Mouse (Mus musculus) cerebellum, adult 18-20 months (tissue): ENCODE data around the gene Tfdp2.
"Not testable (repeated sequence)": the region's sequence is repeated elsewhere in the genome, so short reads cannot be mapped to it uniquely, and the experiment has no call there.

Experiments used
- DNase-seq, 2 experiments: peaks; one replicate each; pipeline ENCODE4 v3.0.0; 2021

The Tfdp2 gene

DNA sequence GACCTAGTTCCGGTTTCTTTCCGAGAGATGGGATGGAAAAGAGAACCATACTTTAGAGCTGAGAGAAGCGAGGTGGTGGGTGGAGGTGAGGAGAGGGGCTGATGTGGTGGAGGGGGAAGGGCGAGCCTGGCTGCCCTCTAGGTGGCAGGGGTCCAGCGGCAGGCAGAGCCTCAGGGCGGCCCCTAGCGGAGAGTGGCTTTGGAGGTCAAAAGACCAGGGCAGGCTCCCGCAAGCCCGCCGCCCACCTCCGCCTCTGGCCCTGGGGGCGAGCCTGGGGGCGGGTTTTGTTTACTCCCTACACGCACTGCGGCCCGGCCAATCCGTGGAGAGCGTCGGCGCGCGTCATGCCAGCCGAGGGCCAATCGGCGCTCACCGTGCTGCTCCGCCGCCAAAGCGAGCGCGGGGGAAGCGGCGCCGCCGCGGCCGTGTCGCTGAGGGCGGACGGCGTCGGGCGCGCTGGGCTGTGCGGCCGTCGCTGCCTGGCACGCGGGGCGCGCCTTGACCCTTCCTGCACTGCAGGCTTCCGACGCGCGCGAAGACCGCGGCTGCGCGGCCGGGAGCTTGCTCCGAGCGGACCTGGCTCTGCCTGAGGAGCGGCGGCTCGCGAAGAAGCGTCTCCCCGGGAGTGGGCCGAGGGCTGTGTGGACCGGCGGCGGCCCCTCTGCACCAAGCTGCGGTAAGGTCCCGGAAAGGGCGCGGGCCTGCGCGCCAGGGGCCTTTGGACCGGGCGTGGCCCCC is at the start of gene Tfdp2:
Gene Tfdp2 (plus strand): TSS at position 391 of the 738 bp plus-strand sequence.
- peak; percentile 90 to 92 for DNase-seq

DNA sequence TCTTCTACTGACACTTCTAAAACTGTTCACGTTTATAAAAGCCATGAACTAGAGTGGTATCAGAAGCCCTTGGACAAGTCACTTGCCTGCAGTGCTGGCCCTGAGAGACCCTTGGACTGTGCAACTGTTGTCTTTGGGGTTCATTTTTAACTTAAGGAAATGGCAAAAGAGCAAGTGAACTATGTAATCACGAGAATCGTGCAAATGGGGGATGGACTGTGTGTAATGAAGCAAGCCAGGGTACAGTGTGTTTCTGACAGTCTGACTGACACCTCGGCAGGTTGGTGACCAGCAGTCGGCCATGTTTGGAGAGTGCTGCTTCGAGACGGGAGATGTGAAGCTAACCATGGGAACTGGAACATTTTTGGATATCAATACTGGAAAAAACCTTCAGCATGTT is 43.3 kb upstream of the Tfdp2 start:
- no peak for DNase-seq

GRCm38 (mm10) chr9:96158431-96158830 is 37.6 kb upstream of the Tfdp2 start:
- no peak for DNase-seq

- DNase-seq = no peak
These were observed 37.0 kb upstream of the Tfdp2 start for GRCm38 (mm10) chr9:96159047-96159446.

DNA sequence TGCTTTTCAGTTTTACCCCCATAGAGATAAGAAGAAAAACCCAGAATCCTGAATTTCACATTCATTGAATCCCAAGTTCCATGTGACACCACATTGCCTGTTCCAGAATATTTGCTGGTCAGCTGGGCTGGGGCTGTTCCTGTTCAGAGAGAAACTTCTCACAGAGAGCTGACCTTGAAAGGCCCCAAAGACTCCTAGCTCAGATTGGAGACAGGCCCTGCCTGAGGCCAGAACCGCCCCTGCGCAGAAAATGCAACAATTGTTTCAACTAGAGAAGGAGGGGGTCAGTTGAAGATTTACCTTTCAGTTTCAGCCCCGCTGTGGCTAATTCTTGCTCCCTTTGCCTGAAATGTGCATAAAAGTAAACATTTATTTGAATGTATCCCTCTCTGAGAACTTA is 35.3 kb upstream of the Tfdp2 start:
- no peak for DNase-seq

DNA sequence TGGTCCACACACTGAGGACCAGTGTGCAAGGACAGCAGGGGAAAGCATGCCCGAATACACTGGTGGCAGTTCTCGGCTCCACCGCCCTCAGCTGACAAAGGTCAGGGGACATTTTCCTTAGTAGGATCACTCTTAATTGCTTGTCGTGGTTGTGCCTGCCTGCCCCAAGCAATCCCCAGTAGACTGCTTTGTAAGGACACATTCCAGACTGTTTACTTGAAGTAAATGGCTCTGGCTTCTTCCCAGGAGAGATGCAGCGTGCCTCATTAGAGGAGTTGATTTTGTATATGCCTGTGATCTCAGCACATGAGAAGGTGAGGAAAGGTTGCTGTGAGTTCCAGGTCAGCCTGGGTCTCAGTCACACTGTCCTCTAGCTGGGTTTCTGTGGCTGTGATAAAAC is 33.7 kb upstream of the Tfdp2 start:
- DNase-seq = no peak

GRCm38 (mm10) chr9:96163443-96163842 is 32.6 kb upstream of the Tfdp2 start:
- DNase-seq = no peak

GRCm38 (mm10) chr9:96163983-96164382 is 32.1 kb upstream of the Tfdp2 start:
- not testable (repeated sequence) for DNase-seq

DNA sequence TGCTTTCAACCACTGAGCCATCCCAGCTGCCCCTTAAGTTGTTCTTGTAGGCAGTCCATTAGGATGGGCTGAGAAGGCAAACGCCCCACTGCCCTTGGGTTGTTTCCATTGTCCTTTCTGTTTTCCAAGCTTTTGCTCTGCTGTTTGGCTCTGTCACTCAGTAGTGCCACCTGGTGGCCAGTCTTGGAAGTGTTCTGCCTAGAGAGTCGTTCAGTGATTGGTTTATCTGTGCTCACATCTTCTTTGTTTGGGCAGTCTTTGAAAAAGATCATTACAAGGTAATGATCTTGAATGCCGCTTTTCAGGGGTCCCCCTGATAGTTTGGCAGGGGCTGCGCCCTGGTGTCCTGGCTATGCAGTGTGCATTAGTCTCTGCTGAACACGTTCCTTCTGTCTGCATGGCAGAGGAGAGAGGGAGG is 28.9 kb upstream of the Tfdp2 start:
- DNase-seq = peak; percentile 28 to 48

DNA sequence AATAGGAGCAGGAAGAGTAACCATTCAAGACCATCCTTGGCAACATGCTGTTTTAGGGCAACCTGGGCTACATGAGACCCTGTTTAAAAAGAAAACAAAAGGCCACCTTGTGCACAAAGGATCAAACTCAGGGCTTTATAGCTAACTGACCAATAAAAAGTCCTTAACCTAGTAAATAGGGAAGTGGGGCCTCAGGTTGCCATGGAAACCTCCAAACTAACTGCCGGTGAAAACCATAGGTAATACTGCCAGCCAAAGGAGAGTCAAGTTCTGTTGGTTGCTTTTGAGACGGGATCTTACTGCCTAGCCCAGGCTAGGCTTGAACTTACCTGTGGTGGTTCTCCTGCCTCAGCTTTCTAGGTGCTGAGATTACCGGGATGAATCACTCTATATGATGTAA is 25.5 kb upstream of the Tfdp2 start:
- no peak for DNase-seq

- no peak for DNase-seq
These were observed 11.2 kb upstream of the Tfdp2 start for GRCm38 (mm10) chr9:96184909-96185308.

DNA sequence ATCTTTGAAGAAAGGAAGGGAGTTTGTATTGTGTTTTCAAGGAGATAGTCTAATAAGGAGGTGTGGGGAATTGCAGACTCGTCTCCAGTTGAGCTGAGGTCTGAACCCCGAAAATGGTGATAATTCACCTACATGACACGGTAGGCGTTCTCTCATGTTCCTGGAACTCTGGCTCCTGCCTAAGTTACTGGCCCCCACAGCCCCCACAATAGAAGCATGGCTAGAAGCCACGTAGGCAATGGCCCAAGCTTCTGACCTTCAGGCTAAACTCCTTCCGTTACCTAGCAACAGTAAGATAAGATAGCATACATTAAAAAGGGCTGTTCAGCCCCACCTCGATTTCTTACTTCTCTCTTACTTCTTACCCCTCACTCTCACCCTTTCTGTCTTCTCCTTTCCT is 9.4 kb upstream of the Tfdp2 start:
- DNase-seq = no peak

- DNase-seq = peak; percentile 61 to 63
These were observed 634 bp downstream of the Tfdp2 start for GRCm38 (mm10) chr9:96196636-96197181.

GRCm38 (mm10) chr9:96197806-96198205 is 1.7 kb downstream of the Tfdp2 start:
- DNase-seq = no peak

GRCm38 (mm10) chr9:96203663-96204062 is 7.6 kb downstream of the Tfdp2 start:
- no peak for DNase-seq

DNA sequence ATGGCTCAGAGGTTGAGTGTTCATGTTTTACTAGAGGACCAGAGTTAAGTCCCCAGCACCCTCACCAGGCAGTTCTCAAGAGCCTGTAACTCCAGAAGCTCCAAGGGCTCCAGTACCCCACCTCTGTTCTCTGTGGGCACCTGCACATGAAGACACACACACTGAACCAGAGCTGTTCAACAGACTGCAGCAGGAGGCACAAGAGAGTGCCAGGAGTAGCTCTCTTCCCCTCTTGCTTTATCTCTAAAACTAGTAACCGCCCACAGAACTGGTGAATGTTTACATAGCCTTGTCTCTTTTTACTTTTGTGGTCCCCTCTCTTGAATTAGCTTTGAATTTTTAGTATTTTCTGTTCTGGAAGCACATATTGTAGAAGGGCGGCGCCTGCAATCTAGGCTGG is 11.4 kb downstream of the Tfdp2 start:
- no peak for DNase-seq

DNA sequence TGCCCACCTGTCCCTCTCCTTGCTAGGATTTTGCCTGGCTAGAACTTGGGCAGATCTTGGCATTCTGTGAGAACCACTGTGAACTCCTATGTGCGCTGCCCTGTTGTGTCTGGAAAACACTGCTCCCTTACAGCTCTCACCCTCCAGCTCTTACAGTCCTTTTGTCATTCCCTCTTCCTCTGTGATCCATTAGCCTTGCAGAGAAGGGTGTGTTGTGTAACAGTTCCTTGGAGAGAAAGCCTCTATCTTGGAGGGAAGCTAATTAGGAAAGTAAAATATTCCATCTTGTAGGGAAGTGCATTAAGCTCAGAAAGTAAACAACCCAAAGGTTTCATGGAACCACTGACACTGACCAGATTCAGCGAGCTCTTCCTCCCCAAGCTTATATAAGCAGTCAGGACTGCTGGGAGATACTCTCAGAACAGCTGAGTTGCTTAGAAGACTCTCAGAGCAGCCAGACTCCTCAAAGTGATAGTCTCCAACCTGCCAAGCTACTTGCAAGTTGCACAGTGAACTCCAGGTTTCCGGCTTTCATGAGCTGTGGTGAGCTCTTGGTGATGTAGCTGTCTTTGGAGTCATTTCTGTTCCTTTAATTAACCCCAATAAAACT is 17.1 kb downstream of the Tfdp2 start:
- DNase-seq = no peak

DNA sequence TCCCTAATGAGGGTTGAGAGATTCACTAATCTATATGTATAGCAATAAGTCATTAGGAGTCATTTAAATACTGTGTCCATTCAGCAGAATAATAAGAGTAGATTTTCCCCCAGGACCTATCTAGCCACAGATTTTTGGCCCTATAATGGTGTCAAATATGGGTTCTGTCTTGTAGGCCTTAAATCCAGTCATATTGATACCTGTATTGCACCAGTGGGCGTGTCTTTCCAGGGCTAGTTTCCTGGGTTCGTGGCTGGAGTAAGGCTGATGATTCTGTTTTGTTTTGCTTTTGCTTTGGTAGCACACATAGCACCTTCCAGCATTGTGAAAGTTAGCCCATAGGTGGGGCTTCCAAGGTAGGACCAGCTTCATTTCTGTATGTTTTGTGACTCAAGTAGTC is 18.1 kb downstream of the Tfdp2 start:
- DNase-seq = no peak

DNA sequence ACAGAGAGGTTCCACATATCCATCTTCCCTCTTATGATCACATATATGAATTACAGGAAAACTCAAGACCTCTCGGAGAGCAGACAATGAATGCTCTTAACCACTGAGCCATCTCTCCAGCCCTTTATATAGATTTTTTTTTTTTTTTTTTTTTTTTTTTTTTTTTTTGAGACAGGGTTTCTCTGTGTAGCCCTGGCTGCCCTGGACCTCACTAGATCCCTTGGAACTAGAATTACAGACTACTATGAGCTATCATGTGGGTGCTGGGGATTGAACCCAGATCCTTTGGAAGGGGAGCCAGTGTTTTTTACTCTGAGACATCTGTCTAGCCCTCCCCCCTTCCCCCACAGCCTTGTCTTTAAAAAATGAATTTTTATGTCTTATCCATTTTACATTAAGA is 21.2 kb downstream of the Tfdp2 start:
- no peak for DNase-seq

DNA sequence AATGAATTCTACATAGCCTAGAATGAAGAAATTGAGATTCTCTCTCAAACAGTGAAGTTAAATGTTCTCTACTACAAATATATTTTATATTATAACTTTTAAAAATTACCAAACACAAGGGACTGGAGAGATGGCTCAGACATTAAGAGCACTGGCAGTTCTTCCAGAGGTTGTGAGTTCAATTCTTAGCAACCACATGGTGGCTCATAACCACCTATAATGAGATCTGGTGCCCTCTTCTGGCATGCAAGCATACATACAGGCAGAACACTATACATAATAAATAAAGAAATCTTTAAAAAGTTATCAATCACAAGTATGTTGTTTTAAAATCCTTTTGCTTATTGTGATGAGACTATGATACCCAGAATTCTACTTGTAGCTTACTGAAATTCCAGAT is 21.7 kb downstream of the Tfdp2 start:
- DNase-seq = no peak

- DNase-seq = no peak
These were observed 23.1 kb downstream of the Tfdp2 start for GRCm38 (mm10) chr9:96219114-96219669.

GRCm38 (mm10) chr9:96220419-96220818 is 24.3 kb downstream of the Tfdp2 start:
- no peak for DNase-seq

- DNase-seq = no peak
These were observed 27.2 kb downstream of the Tfdp2 start for GRCm38 (mm10) chr9:96223302-96223701.

- DNase-seq = no peak
These were observed 32.2 kb downstream of the Tfdp2 start for GRCm38 (mm10) chr9:96228285-96228684.
